27 mouse cellular contexts compared by ENCODE assay signal in the genomic region with DNA sequence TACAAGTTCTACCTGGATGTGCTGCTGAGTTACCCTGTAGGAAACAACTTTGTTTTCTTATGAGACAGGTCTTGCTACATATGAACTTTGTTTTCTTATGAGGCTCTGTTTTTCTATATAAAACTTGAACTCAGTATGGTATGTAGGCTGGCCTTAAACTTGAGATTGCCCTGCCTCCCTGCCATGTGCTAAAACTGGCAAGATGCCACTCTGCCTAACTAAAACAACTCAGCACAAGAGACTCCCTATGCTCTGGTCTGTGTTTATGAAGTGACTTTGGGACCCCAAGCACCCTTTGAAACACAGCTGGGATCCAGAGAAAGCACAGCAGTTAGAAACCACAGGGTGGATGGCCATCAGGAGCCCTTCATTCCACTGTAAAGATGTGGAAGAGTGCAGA. TPM values are rescaled to one million over a fixed set of nuclear protein-coding genes. Genes with fewer than 3 reads are reported as not detected.
DNase-seq lines count a peak whose midpoint lies in the region; ATAC-seq lines count a peak whose summit lies in the region.
"Had no signal": no experiment of that assay in that cellular context is flagged by ENCODE, and none has a peak within 500 bp of the region (broad histone marks: within the 10 kb centered on the region; RNA-seq: fewer than 3 reads in every experiment).

No protein-coding gene starts in this region.

- H3K9me3 ChIP-seq in limb, embryonic 12.5 days: 0 out of 2 replicates have a peak, but pooled peaks cover 5% of the 10 kb centered on the region
- no peaks in the 10 kb centered on the region for H3K9me3 ChIP-seq in limb, embryonic 10.5 days (replicated peaks)
- no peaks in the 10 kb centered on the region for H3K9me3 ChIP-seq in midbrain, embryonic 11.5 days (ENCODE audit: control insufficient read depth, low read length)
- H3K9me3 ChIP-seq in midbrain, embryonic 14.5 days (ENCODE audit: control insufficient read depth, low read length): no peaks in the 10 kb centered on the region; the same call in 1 of the 2 replicates
- H3K9me3 ChIP-seq in embryonic facial prominence, embryonic 14.5 days (ENCODE audit: control insufficient read depth, low read length): no peaks in the 10 kb centered on the region
- H3K9me3 ChIP-seq: embryonic facial prominence, embryonic 13.5 days; forebrain, embryonic 12.5 days; liver, embryonic 15.5 days; megakaryocyte, embryonic 14.5 days; midbrain, embryonic 15.5 days; neural tube, embryonic 15.5 days; stomach, embryonic 15.5 days had no signal

- peaks cover 17% of the 10 kb centered on the region for H3K4me1 ChIP-seq in limb, embryonic 12.5 days (replicated peaks)
- H3K4me1 ChIP-seq in limb, embryonic 10.5 days: peaks cover 14% of the 10 kb centered on the region
- no peaks in the 10 kb centered on the region for H3K4me1 ChIP-seq in midbrain, embryonic 11.5 days (ENCODE audit: control insufficient read depth, insufficient read depth, low read length)
- H3K4me1 ChIP-seq in midbrain, embryonic 14.5 days (ENCODE audit: control insufficient read depth, insufficient read depth, low read length): no peaks in the 10 kb centered on the region
- H3K4me1 ChIP-seq in embryonic facial prominence, embryonic 14.5 days (ENCODE audit: control insufficient read depth, insufficient read depth, low read length): no peaks in the 10 kb centered on the region
- H3K4me1 ChIP-seq: forebrain, embryonic 12.5 days; liver, embryonic 15.5 days; midbrain, embryonic 15.5 days; neural tube, embryonic 15.5 days had no signal

- H3K9ac ChIP-seq in limb, embryonic 12.5 days (replicated peaks): no peak overlapping the region
- no peak overlapping the region for H3K9ac ChIP-seq in midbrain, embryonic 11.5 days (ENCODE audit: low read length)
- H3K9ac ChIP-seq in midbrain, embryonic 14.5 days (replicated peaks; ENCODE audit: low read length): no peak overlapping the region
- no peak overlapping the region for H3K9ac ChIP-seq in embryonic facial prominence, embryonic 14.5 days (ENCODE audit: low read depth, low read length)
- H3K9ac ChIP-seq: embryonic facial prominence, embryonic 13.5 days; forebrain, embryonic 12.5 days; hindbrain, embryonic 14.5 days; liver, embryonic 15.5 days; midbrain, embryonic 15.5 days; neural tube, embryonic 15.5 days; stomach, embryonic 15.5 days had no signal

- H3K4me2 ChIP-seq in limb, embryonic 12.5 days: no peak overlapping the region
- no peak overlapping the region for H3K4me2 ChIP-seq in midbrain, embryonic 11.5 days
- H3K4me2 ChIP-seq in midbrain, embryonic 14.5 days (ENCODE audit: low read length): no peak overlapping the region
- no peak overlapping the region for H3K4me2 ChIP-seq in embryonic facial prominence, embryonic 14.5 days (ENCODE audit: low read depth, low read length)
- H3K4me2 ChIP-seq: embryonic facial prominence, embryonic 13.5 days; forebrain, embryonic 12.5 days; hindbrain, embryonic 14.5 days; liver, embryonic 15.5 days; midbrain, embryonic 15.5 days; neural tube, embryonic 15.5 days; stomach, embryonic 15.5 days had no signal

- no peak overlapping the region for H3K4me3 ChIP-seq in limb, embryonic 12.5 days (replicated peaks)
- H3K4me3 ChIP-seq in limb, embryonic 10.5 days: no peak overlapping the region
- no peak overlapping the region for H3K4me3 ChIP-seq in midbrain, embryonic 11.5 days (ENCODE audit: low read depth, low read length)
- H3K4me3 ChIP-seq in midbrain, embryonic 14.5 days (replicated peaks; ENCODE audit: low read depth, low read length): no peak overlapping the region
- no peak overlapping the region for H3K4me3 ChIP-seq in embryonic facial prominence, embryonic 14.5 days (ENCODE audit: low read depth, low read length)
- H3K4me3 ChIP-seq: embryonic facial prominence, embryonic 13.5 days; forebrain, embryonic 12.5 days; layer of hippocampus, adult 2 months; left cerebral cortex, adult 2 months; liver, embryonic 15.5 days; megakaryocyte, embryonic 14.5 days; midbrain, embryonic 15.5 days; neural tube, embryonic 15.5 days; stomach, embryonic 15.5 days had no signal

- H3K27ac ChIP-seq in limb, embryonic 12.5 days: peak overlapping the region; percentile 45; the same call in 1 of the 2 replicates
- H3K27ac ChIP-seq in limb, embryonic 10.5 days: no peak overlapping the region
- no peak overlapping the region for H3K27ac ChIP-seq in midbrain, embryonic 11.5 days (ENCODE audit: low read depth, low read length)
- no peak overlapping the region for H3K27ac ChIP-seq in midbrain, embryonic 14.5 days (replicated peaks; ENCODE audit: low read depth, low read length)
- H3K27ac ChIP-seq in embryonic facial prominence, embryonic 14.5 days (replicated peaks; ENCODE audit: low read depth, low read length): no peak overlapping the region
- H3K27ac ChIP-seq: embryonic facial prominence, embryonic 13.5 days; forebrain, embryonic 12.5 days; hindbrain, embryonic 14.5 days; layer of hippocampus, adult 2 months; left cerebral cortex, adult 2 months; liver, embryonic 15.5 days; midbrain, embryonic 15.5 days; neural tube, embryonic 15.5 days; stomach, embryonic 15.5 days had no signal

- peaks cover 8% of the 10 kb centered on the region; the same call in 1 of the 2 replicates for H3K36me3 ChIP-seq in limb, embryonic 12.5 days
- H3K36me3 ChIP-seq in limb, embryonic 10.5 days: peaks cover 14% of the 10 kb centered on the region
- no peaks in the 10 kb centered on the region for H3K36me3 ChIP-seq in midbrain, embryonic 11.5 days (ENCODE audit: control insufficient read depth, insufficient read depth, low read length)
- no peaks in the 10 kb centered on the region for H3K36me3 ChIP-seq in midbrain, embryonic 14.5 days (ENCODE audit: control insufficient read depth, insufficient read depth, low read length)
- 0 out of 2 replicates have a peak, but pooled peaks cover 7% of the 10 kb centered on the region for H3K36me3 ChIP-seq in embryonic facial prominence, embryonic 14.5 days (ENCODE audit: control insufficient read depth, insufficient read depth, low read length)
- H3K36me3 ChIP-seq: forebrain, embryonic 12.5 days; liver, embryonic 15.5 days; midbrain, embryonic 15.5 days; neural tube, embryonic 15.5 days; stomach, embryonic 15.5 days had no signal

- no peak for ATAC-seq in limb, embryonic 12.5 days (ENCODE audit: insufficient number of reproducible peaks, insufficient read depth, low FRiP score, low TSS enrichment, low read depth)
- no peak for ATAC-seq in midbrain, embryonic 11.5 days (ENCODE audit: low FRiP score)
- no peak for ATAC-seq in midbrain, embryonic 14.5 days (ENCODE audit: low FRiP score, low TSS enrichment)
- ATAC-seq in embryonic facial prominence, embryonic 14.5 days (ENCODE audit: low read depth): no peak
- 0 out of 2 replicates have a peak, but pooled peaks have one; percentile 41 for ATAC-seq in megakaryocyte-erythroid progenitor cell, adult 5-6 weeks (replicated peaks; ENCODE audit: low FRiP score, low TSS enrichment, poor library complexity, severe bottlenecking)
- ATAC-seq: midbrain, embryonic 15.5 days had no signal

- H3K27me3 ChIP-seq in limb, embryonic 12.5 days: no peaks in the 10 kb centered on the region
- H3K27me3 ChIP-seq in limb, embryonic 10.5 days (ENCODE audit: low read depth, poor library complexity, severe bottlenecking): no peaks in the 10 kb centered on the region
- no peaks in the 10 kb centered on the region for H3K27me3 ChIP-seq in midbrain, embryonic 11.5 days (ENCODE audit: control insufficient read depth, insufficient read depth, low read length)
- H3K27me3 ChIP-seq in midbrain, embryonic 14.5 days (ENCODE audit: control insufficient read depth, insufficient read depth, low read length): no peaks in the 10 kb centered on the region
- H3K27me3 ChIP-seq in embryonic facial prominence, embryonic 14.5 days (replicated peaks; ENCODE audit: control insufficient read depth, insufficient read depth, low read length): no peaks in the 10 kb centered on the region
- H3K27me3 ChIP-seq: CH12.LX; embryonic facial prominence, embryonic 13.5 days; liver, embryonic 15.5 days; megakaryocyte, embryonic 14.5 days; midbrain, embryonic 15.5 days; neural tube, embryonic 15.5 days; stomach, embryonic 15.5 days had no signal

- DNase-seq in limb, embryonic 10.5 days (ENCODE audit: low spot score): no peak
- peak; percentile 49 for DNase-seq in midbrain, embryonic 11.5 days (ENCODE audit: low spot score, missing footprints)
- no peak for DNase-seq in midbrain, embryonic 14.5 days
- peak; percentile 44 for DNase-seq in embryonic facial prominence, embryonic 14.5 days (ENCODE audit: low spot score)
- no peak for DNase-seq in ovary, adult 18-20 months (ENCODE audit: low spot score)
- DNase-seq: adrenal gland, postnatal 10 days; cerebellum, adult 8-10 months; cerebellum, postnatal 25 days; gastrocnemius, postnatal 14 days; kidney, adult 2 months; kidney, postnatal 36 days; right cerebral cortex, postnatal 25 days; thymus, adult 2 months; thymus, postnatal 36 days had no signal

RNA-seq across cellular contexts. Expression of gene Rab22a, which starts 18.2 kb away (rescaled TPM):
- polyA plus RNA-seq in limb, embryonic 12.5 days (2016; fragmentation: Nextera tagmentation; extraction: Ambion mirVana): 47.6 and 50.2 TPM in 2 replicates
- 23.8 and 28.4 TPM in 2 replicates for polyA plus RNA-seq in limb, embryonic 10.5 days (2016; fragmentation: Nextera tagmentation; extraction: Ambion mirVana)
- 37.3 and 38.2 TPM in 2 replicates for polyA plus RNA-seq in midbrain, embryonic 11.5 days (2014; fragmentation: Nextera tagmentation; extraction: Ambion mirVana)
- 28.4 and 36.9 TPM in 2 replicates for polyA plus RNA-seq in midbrain, embryonic 14.5 days (2014; fragmentation: Nextera tagmentation; extraction: Ambion mirVana)
- 47.5 and 50.8 TPM in 2 replicates for polyA plus RNA-seq in embryonic facial prominence, embryonic 14.5 days (2014; fragmentation: Nextera tagmentation; extraction: Ambion mirVana)
- 18.1 and 20.7 TPM in 2 replicates for total RNA-seq in megakaryocyte-erythroid progenitor cell, adult 5-6 weeks (2014; fragmentation: Nextera tagmentation)
- total RNA-seq in megakaryocyte-erythroid progenitor cell, adult 5-6 weeks (2017): 13.3 and 16.8 TPM in 2 replicates

Comparison
In these comparisons a context has a peak if more than half of its experiments do, and no peak if none do; other contexts are left out.
1. DNase-seq: peak in midbrain, embryonic 11.5 days (single experiment) and embryonic facial prominence, embryonic 14.5 days (single experiment); none in limb, embryonic 10.5 days (single experiment), midbrain, embryonic 14.5 days (single experiment) and ovary, adult 18-20 months (single experiment).